Mouse (Mus musculus) midbrain, postnatal 0 days (tissue): ENCODE data around the gene Vat1l. TPM values are rescaled to one million over a fixed set of nuclear protein-coding genes. Genes with fewer than 3 reads are reported as not detected.
A peak's percentile ranks its signal among the peaks of the same experiment; 100 is the strongest.

Experiments
- ATAC-seq: fragments of 200-750 bp; cut with Nextera tagmentation; 2 replicates; pipeline ENCODE4 v1.8.0; 2017; ENCODE audit warnings: moderate number of reproducible peaks, mild to moderate bottlenecking, moderate TSS enrichment, moderate library complexity; ENCODE audit not compliant: low FRiP score
- DNase-seq: peaks from one replicate; pipeline ENCODE4 v3.0.0-alpha.2; 2015; ENCODE audit warnings: low spot score
- H3K27ac ChIP-seq: fragments of 300-500 bp; sonication (generic); 2 replicates; pipeline ENCODE4 v1.5.1; 2014; ENCODE audit warnings: low read depth, mild to moderate bottlenecking, low read length, mixed read lengths
- H3K27me3 ChIP-seq: fragments of 300-500 bp; sonication (generic); 2 replicates; pipeline ENCODE4 v1.6.1; 2014; ENCODE audit warnings: low read length, control low read depth, mixed read lengths; ENCODE audit not compliant: insufficient read depth
- H3K36me3 ChIP-seq: fragments of 300-500 bp; sonication (generic); 2 replicates; pipeline ENCODE4 v1.6.1; 2014; ENCODE audit warnings: low read length, control low read depth, mixed read lengths; ENCODE audit not compliant: insufficient read depth
- H3K4me1 ChIP-seq: fragments of 300-500 bp; sonication (generic); 2 replicates; pipeline ENCODE4 v1.6.1; 2014; ENCODE audit warnings: mild to moderate bottlenecking, control low read depth, antibody characterized with exemption, low read length, mixed read lengths; ENCODE audit not compliant: insufficient read depth
- H3K4me2 ChIP-seq: fragments of 300-500 bp; sonication (generic); 2 replicates; pipeline ENCODE4 v1.6.1; 2014; ENCODE audit warnings: low read depth, mild to moderate bottlenecking, low read length, mixed read lengths; ENCODE audit not compliant: poor library complexity, severe bottlenecking
- H3K4me3 ChIP-seq: fragments of 300-500 bp; sonication (generic); 2 replicates; pipeline ENCODE4 v1.5.1; 2014; ENCODE audit warnings: low read depth, mild to moderate bottlenecking, low read length, moderate library complexity
- H3K9ac ChIP-seq: fragments of 300-500 bp; sonication (generic); replicated peaks from 2 replicates; pipeline ENCODE4 v1.6.1; 2014; ENCODE audit warnings: mild to moderate bottlenecking, low read length, moderate library complexity, mixed read lengths; ENCODE audit not compliant: poor library complexity, severe bottlenecking
- H3K9me3 ChIP-seq: fragments of 300-500 bp; sonication (generic); 2 replicates; pipeline ENCODE4 v1.6.1; 2016; ENCODE audit warnings: low read length, control low read depth
- CTCF ChIP-seq: IDR thresholded peaks from 2 replicates; pipeline ENCODE4 v1.5.1; 2016; ENCODE audit warnings: antibody characterized with exemption, mild to moderate bottlenecking
- WGBS: fragments of 180-500 bp; shearing (Covaris S2); extraction: QIAGEN DNeasy Blood & Tissue Kit; methylation state at CpG from one replicate; pipeline ENCODE4 v1.1.7; 2014; 5-methylcytosine and 5-hydroxymethylcytosine counted together
- polyA plus RNA-seq: library from polyadenylated mRNA; unstranded; fragments of >200 nt; fragmentation: Nextera tagmentation; extraction: Ambion mirVana; gene quantifications from 2 replicates; pipeline ENCODE4 v1.2.1, GENCODE M21; 2015
- total RNA-seq: library from RNA; depleted of rRNA; stranded (reverse); fragments of >200 nt; gene quantifications from 2 replicates; pipeline ENCODE4 v1.2.3, GENCODE M21; 2014

The Vat1l gene
- total and polyA plus RNA-seq, 2 experiments from 2014 or later: 60.9 to 188 TPM

GRCm38 (mm10) chr8:114390465-114391254, 185.2 kb downstream of the Vat1l start:
- H3K4me2 ChIP-seq: no peak overlapping the region
- 89% methylated on average over 11 of the region's 13 CpGs for WGBS
- peak; percentile 62 for TF ChIP-seq CTCF
- ATAC-seq: no peak
- no peaks in the 10 kb centered on the region for H3K36me3 ChIP-seq
- H3K9me3 ChIP-seq: no peaks in the 10 kb centered on the region
- H3K27me3 ChIP-seq: no peaks in the 10 kb centered on the region
- H3K9ac ChIP-seq: no peak overlapping the region
- peak; percentile 39 for DNase-seq
- no peak overlapping the region for H3K27ac ChIP-seq
- H3K4me3 ChIP-seq: no peak overlapping the region
- H3K4me1 ChIP-seq: no peaks in the 10 kb centered on the region

GRCm38 (mm10) chr8:114398326-114398725, 192.9 kb downstream of the Vat1l start:
- Histone ChIP-seq H3K36me3 (no peaks in the 10 kb centered on the region), H3K9ac (no peak overlapping the region), H3K4me1 (no peaks in the 10 kb centered on the region), H3K4me2 (no peak overlapping the region), H3K9me3 (no peaks in the 10 kb centered on the region), H3K27ac (no peak overlapping the region), H3K27me3 (no peaks in the 10 kb centered on the region), H3K4me3 (no peak overlapping the region)
- DNase-seq: no peak
- ATAC-seq: no peak
- 94% methylated on average over 5 of the region's 5 CpGs for WGBS
- TF ChIP-seq CTCF: no peak

- H3K4me2 ChIP-seq: no peak overlapping the region
- no peak for ATAC-seq
Measured at GRCm38 (mm10) chr8:114399273-114399672, 193.9 kb downstream of the Vat1l start.

GRCm38 (mm10) chr8:114401679-114402078, 196.3 kb downstream of the Vat1l start:
- H3K27ac ChIP-seq: no peak overlapping the region
- 38% methylated on average over 7 of the region's 7 CpGs for WGBS
- H3K9ac ChIP-seq: no peak overlapping the region
- no peak for TF ChIP-seq CTCF
- H3K36me3 ChIP-seq: no peaks in the 10 kb centered on the region
- no peak overlapping the region for H3K4me3 ChIP-seq
- H3K27me3 ChIP-seq: no peaks in the 10 kb centered on the region
- H3K4me2 ChIP-seq: no peak overlapping the region
- ATAC-seq (no peak), DNase-seq (peak; percentile 24)
- H3K4me1 ChIP-seq: no peaks in the 10 kb centered on the region
- H3K9me3 ChIP-seq: no peaks in the 10 kb centered on the region

More at GRCm38 (mm10) chr8:114399273-114399672, 193.9 kb downstream of the Vat1l start:
- Histone ChIP-seq H3K27ac (no peak overlapping the region), H3K9me3 (no peaks in the 10 kb centered on the region), H3K4me1 (no peaks in the 10 kb centered on the region), H3K4me3 (no peak overlapping the region), H3K27me3 (no peaks in the 10 kb centered on the region), H3K36me3 (no peaks in the 10 kb centered on the region), H3K9ac (no peak overlapping the region)
- WGBS: 98% methylated on average over 5 of the region's 5 CpGs
- TF ChIP-seq CTCF: no peak
- DNase-seq: no peak

- no peak for TF ChIP-seq CTCF
- no peaks in the 10 kb centered on the region for H3K4me1 ChIP-seq
- no peaks in the 10 kb centered on the region for H3K27me3 ChIP-seq
- DNase-seq (no peak), ATAC-seq (no peak)
- H3K4me3 ChIP-seq: no peak overlapping the region
- no peaks in the 10 kb centered on the region for H3K9me3 ChIP-seq
- no peak overlapping the region for H3K9ac ChIP-seq
- 76% methylated on average over 3 of the region's 3 CpGs for WGBS
- no peak overlapping the region for H3K4me2 ChIP-seq
- no peak overlapping the region for H3K27ac ChIP-seq
- no peaks in the 10 kb centered on the region for H3K36me3 ChIP-seq
Measured at GRCm38 (mm10) chr8:114411421-114411820, 206.0 kb downstream of the Vat1l start.

GRCm38 (mm10) chr8:114417786-114418185, 212.4 kb downstream of the Vat1l start, which contains the start of gene Clec3a:
Gene Clec3a (plus strand): TSS chr8:114418086.
- no peak for ATAC-seq
- H3K4me3 ChIP-seq: no peak within 1 kb of the TSS

More at GRCm38 (mm10) chr8:114417786-114418185, 212.4 kb downstream of the Vat1l start, which contains the start of gene Clec3a:
- no peaks in the 10 kb centered on the region for H3K27me3 ChIP-seq
- no peak within 1 kb of the TSS for H3K9ac ChIP-seq
- no peak within 1 kb of the TSS for H3K4me2 ChIP-seq
- no peaks in the 10 kb centered on the region for H3K4me1 ChIP-seq
- no peak for DNase-seq
- no peak for TF ChIP-seq CTCF
- no peaks in the 10 kb centered on the region for H3K36me3 ChIP-seq
- no peak within 1 kb of the TSS for H3K27ac ChIP-seq
- 77% methylated on average over 8 of the region's 8 CpGs for WGBS
- no peaks in the 10 kb centered on the region for H3K9me3 ChIP-seq
